Mouse (Mus musculus): ENCODE results near the gene Actn3.
A peak's percentile ranks its signal among the peaks of the same experiment; 100 is the strongest.
"Not testable (repeated sequence)": the region's sequence is repeated elsewhere in the genome, so short reads cannot be mapped to it uniquely, and the experiment has no call there.

Gene Actn3

GRCm38 (mm10) chr19:4859081-4859480 lies 18.6 kb downstream of the Actn3 start:
- DNase-seq (ENCODE audit: low spot score in 2 of 2), result no peak

DNA sequence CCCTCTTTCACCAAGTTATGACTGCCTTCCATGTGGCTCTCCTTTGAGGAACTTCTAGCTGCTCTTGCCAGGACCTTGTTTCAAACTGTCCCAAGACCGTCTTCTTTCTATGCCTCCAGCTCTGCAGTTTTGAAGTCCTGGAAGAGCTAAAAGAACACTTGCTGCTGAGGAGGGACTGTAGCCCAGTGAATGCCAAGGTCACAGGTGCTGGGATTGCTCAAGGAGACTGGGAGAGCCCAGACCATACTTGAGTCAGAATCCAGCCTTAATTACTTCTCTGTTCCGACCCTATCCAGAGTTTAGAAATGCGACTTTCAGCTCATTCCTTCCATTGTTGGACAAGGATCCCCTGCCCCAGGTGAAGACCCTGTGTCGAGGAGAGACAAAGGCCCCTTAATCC lies 21.8 kb downstream of the Actn3 start:
- no peak for DNase-seq (ENCODE audit: low spot score in 2 of 2)

DNA sequence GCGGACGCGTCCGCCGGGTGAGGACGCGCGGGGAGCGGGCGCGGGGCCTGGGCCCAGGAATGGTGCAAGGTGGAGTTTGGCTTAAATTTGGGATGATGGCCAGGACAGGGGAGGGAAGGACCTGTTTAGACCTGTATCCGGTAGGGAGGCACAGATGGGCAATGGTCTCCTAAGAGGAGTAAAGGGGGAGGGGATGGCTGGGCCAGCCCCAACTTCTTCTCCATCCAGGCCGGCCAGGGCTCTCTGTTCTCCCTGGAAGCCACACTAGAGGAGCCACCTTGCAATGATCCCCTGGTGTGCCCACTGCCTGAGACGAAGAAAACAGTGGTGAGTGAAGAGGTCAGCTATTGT lies 22.3 kb downstream of the Actn3 start:
- no peak for DNase-seq (ENCODE audit: low spot score in 2 of 2)

- DNase-seq (ENCODE audit: low spot score in 2 of 2), result peak; percentile 81 to 84
Measured at GRCm38 (mm10) chr19:4854552-4855469, 22.9 kb downstream of the Actn3 start, which contains the start of gene Ctsf. Gene Ctsf, plus strand, starts transcription at chr19:4855130.

DNA sequence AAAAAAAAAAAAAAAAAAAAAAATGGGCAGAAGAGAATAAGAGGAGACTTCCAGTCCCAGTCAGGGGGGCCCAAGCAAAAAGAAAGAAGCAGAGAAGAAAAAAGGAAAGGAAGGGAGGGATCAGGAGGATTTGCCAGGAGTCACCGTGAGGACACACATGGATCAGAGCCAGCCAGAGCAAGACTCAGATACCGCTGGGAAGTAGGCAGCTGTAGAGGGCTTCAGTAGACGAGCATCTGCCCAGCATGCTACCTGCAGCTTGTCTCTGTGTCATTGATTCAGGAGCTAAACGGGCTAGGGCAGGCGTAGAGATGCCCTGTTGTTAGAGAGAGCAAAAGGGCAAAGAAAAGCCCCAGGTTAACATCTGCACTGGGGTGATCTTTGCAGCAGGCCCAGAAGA lies 27.4 kb downstream of the Actn3 start:
- no peak for DNase-seq (ENCODE audit: low spot score in 2 of 2)

DNA sequence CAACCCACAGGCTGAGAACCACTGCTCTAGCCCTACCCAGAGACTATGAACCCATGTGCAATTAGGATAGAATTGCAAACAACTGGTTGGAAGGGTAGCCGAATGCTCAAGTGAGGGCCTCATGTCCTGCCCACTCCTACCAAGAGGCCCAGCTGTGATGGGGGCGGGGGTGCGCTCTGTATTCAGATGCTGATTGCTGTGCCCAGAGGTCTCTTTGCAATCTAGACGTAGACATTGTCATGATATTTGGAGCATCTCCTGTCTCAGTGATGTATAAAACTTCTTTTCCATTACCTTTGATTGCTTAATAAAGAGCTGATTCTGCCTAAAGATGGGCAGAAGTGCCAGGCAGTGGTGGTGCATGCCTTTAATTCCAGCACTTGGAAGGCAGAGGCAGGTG lies 27.9 kb downstream of the Actn3 start:
- no peak for DNase-seq (ENCODE audit: low spot score in 2 of 2)

DNA sequence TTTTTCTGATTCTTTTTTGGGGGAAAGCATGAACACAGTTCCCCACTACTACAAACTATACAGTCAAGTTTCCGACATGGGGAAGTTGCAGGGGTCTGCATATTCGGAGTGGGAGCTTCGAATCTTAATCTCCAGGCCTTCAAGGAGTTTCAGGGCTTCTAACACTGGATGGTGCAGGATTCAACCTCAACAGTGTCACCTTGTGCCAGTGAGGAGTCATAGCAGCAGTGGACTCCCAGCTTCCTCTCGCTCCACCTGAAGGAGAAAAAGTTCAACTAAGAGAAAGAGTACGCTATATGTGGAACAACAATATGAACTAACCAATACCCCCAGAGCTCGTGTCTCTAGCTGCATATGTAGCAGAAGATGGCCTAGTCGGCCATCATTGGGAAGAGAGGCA lies 30.2 kb downstream of the Actn3 start:
- no peak for DNase-seq (ENCODE audit: low spot score in 2 of 2)

- DNase-seq (ENCODE audit: low spot score in 2 of 2), result no peak
Measured at GRCm38 (mm10) chr19:4845846-4846245, 31.9 kb downstream of the Actn3 start.

DNA sequence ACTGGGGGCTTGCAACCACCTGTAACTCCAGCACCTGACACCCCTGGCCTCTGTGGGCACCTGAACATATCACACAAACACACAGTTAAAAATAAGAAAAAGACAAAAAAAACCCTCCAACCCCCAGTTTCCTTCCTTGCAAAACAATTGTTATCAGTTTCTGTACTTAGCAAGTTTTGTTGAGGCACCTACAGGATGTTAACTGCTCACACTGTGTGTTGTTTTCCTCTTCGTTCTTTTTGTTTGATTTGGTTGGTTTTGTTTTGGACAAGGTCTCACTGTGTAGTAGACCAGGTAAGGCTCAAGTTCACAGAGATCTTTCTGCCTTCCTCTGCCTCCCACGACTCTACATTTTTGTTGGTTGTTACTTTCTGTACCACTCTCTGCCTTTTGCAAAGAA lies 35.1 kb downstream of the Actn3 start:
- no peak for DNase-seq (ENCODE audit: low spot score in 2 of 2)

GRCm38 (mm10) chr19:4840848-4841247 lies 36.9 kb downstream of the Actn3 start:
- no peak for DNase-seq (ENCODE audit: low spot score in 2 of 2)

- DNase-seq (ENCODE audit: low spot score in 2 of 2), result peak; percentile 93
Measured at GRCm38 (mm10) chr19:4839149-4839548, 38.6 kb downstream of the Actn3 start, which contains the start of the genes Ccs and Ccdc87. Gene Ccs, minus strand, starts transcription at chr19:4839332. Gene Ccdc87, plus strand, starts transcription at chr19:4839366.

GRCm38 (mm10) chr19:4838526-4839140 lies 39.1 kb downstream of the Actn3 start:
- DNase-seq (ENCODE audit: low spot score in 2 of 2), result no peak

GRCm38 (mm10) chr19:4837049-4837448 lies 40.7 kb downstream of the Actn3 start:
- DNase-seq (ENCODE audit: low spot score in 2 of 2), result no peak

DNA sequence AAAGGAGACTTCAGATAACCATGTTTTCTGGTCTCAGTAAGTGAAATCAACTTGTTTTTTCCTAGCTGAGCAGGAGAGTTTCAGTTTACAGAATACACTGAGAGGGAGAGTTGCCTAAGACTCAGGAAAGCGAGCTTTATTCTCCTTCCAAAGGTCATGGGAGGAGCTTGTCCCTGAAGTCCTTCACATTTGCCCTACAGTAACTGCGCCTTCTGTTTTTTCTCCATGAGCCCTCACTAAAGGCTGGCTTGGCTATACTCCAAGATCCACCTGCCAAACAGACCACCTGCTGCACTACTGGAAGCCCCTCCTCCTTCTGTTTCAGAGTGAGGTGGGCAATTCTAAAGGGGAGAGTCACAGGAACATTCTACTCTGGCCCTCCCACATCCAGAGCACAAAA lies 41.6 kb downstream of the Actn3 start:
- DNase-seq (ENCODE audit: low spot score in 2 of 2), result no peak

GRCm38 (mm10) chr19:4833977-4834376 lies 43.7 kb downstream of the Actn3 start:
- DNase-seq (ENCODE audit: low spot score in 2 of 2), result no peak

DNA sequence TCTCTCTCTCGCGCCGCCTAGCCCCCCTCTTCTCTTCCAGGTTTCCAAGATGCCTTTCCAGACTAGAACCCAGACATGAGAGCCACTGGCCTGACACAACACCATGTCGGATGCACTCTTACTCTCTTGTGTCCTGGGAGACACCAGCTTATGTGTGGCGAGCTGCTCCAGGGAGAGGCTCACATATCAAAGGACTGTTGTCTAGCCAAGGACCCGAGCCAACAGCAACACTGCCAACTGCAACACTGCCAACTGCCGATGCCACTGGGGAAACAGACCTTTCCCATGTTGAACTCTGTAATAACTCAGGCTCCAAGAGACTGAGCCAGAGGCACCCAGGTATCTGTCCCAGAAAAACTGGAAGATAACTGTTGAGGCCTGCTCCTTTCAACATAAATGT lies 48.6 kb downstream of the Actn3 start:
- peak in 1 of 2 experiments; percentile 39 for DNase-seq (ENCODE audit: low spot score in 2 of 2)

DNA sequence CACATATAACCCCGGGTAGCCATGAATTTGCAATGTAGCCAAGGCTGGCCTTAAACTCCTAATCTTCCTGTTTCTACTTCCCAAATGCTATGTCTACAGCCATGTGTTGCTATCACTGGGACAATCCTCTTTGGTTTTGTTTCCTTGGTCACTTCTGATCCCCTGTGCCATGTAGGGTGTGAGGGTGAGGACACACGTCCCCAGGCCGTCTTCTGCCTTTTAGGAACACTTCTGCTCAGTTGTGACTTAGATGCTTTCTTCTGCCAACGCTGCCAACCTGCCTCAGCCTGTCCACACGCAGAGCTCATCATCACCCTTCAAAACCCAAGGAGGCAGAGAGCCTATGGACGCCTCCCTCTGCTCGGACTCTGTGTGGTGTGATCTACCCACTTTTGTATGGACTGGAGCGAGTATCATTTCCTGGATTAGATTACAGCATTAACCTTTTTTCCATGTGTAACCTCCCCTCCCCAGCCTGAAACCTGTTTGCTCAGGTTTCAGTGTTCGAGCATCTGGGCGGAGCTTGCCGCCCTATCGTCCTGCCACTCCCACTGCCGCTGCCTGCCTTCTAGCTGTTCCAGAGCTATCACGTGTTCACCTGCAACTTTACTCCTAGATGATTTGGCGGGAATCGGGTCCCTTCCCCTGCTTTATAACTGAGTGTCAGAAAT lies 49.1 kb downstream of the Actn3 start:
- no peak for DNase-seq (ENCODE audit: low spot score in 2 of 2)

- DNase-seq (ENCODE audit: low spot score in 2 of 2), result peak; percentile 69 to 70
Measured at GRCm38 (mm10) chr19:4820678-4821303, 56.9 kb downstream of the Actn3 start.

GRCm38 (mm10) chr19:4817182-4817835 lies 60.4 kb downstream of the Actn3 start:
- DNase-seq (ENCODE audit: low spot score in 2 of 2), result no peak

DNA sequence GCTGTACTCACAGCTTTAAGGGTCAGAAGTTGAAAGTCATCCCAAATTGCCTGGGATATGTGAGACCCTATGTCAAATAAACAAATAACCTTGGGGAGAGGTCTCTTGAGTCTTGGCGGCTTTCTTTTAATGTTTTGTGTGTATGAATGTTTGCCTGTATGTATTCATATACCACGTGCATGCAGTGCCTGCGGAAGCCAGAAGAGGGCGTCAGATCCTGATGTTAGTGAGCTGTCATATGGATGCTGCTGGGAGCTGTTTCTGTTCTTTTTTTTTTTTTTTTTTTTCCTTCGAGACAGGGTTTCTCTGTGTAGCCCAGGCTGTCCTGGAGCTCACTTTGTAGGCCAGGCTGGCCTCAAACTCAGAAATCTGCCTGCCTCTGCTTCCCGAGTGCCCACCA lies 64.7 kb downstream of the Actn3 start:
- no peak for DNase-seq (ENCODE audit: low spot score in 2 of 2)

- not testable (repeated sequence) for DNase-seq (ENCODE audit: low spot score in 2 of 2)
Measured at GRCm38 (mm10) chr19:4812334-4812949, 65.3 kb downstream of the Actn3 start.
